Mouse (Mus musculus): ENCODE measurements around the gene Sgip1. TPM values are rescaled to one million over a fixed set of nuclear protein-coding genes. Genes with fewer than 3 reads are reported as not detected.

Gene Sgip1
- 54.8 and 66.1 TPM in 2 replicates for polyA plus RNA-seq (2015; fragmentation: Nextera tagmentation; extraction: Ambion mirVana)

GRCm38 (mm10) chr4:102741287-102741686 is at the start of gene Sgip1:
Gene Sgip1 (plus strand): TSS chr4:102741297.
- 72% methylated on average over 8 of the region's 8 CpGs for WGBS
- no peaks in the 10 kb centered on the region for H3K9me3 ChIP-seq
- no peaks in the 10 kb centered on the region for H3K36me3 ChIP-seq
- no peak within 1 kb of the TSS for H3K4me3 ChIP-seq
- no peak within 1 kb of the TSS for H3K9ac ChIP-seq
- ATAC-seq (ENCODE audit: low read depth): no peak
- no peak within 1 kb of the TSS for H3K4me2 ChIP-seq
- H3K27me3 ChIP-seq: no peaks in the 10 kb centered on the region
- H3K27ac ChIP-seq (replicated peaks): no peak within 1 kb of the TSS
- 0 out of 2 replicates have a peak, but pooled peaks cover 3% of the 10 kb centered on the region for H3K4me1 ChIP-seq (replicated peaks)

DNA sequence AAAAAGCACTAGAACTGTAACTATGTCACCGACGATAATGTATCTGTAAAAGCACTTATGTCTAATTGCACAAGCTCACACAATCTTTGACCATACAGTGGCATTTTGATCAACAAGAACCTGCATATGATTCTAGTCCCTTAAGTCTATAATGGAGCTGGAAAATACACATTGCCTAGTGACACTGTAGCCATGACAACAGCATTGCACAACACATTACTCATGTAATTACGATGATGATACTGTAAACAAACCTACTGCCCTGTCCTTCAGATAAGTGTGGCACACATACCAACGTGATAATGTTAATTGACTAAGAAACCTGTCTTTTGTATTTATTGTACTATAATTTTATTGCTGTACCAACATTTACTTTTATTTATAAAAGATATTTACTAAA is 49.7 kb upstream of the Sgip1 start:
- Histone ChIP-seq H3K9ac (no peak overlapping the region), H3K27ac (replicated peaks) (no peak overlapping the region), H3K4me2 (no peak overlapping the region), H3K27me3 (no peaks in the 10 kb centered on the region), H3K4me1 (replicated peaks) (no peaks in the 10 kb centered on the region), H3K36me3 (no peaks in the 10 kb centered on the region), H3K9me3 (no peaks in the 10 kb centered on the region), H3K4me3 (no peak overlapping the region)
- WGBS: 79% methylated on average over 4 of the region's 4 CpGs
- ATAC-seq (ENCODE audit: low read depth): no peak

DNA sequence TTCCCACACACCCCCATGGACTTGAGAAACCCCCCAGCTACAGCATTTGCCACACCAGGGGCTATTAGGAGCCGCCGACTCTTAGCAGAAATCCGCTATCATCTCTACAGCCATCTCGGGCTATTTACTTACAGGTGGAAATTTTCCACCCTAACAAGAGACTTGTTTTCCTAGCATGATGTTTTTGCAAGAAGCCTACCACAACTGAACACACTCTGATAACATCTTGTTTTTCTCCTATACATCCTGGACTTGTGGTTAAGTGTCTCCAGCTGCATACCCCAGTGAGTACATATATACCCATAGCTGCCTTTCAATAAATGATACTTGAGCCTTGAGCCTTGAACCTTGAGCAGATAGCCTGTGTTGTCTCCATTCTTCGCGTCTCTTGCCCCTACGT is 43.1 kb upstream of the Sgip1 start:
- no peak overlapping the region for H3K4me2 ChIP-seq
- 94% methylated on average over 7 of the region's 7 CpGs for WGBS

GRCm38 (mm10) chr4:102711731-102712130 is 29.4 kb upstream of the Sgip1 start:
- Histone ChIP-seq H3K4me1 (replicated peaks) (no peaks in the 10 kb centered on the region), H3K36me3 (no peaks in the 10 kb centered on the region), H3K4me3 (no peak overlapping the region), H3K27me3 (no peaks in the 10 kb centered on the region), H3K9me3 (no peaks in the 10 kb centered on the region), H3K9ac (no peak overlapping the region), H3K4me2 (no peak overlapping the region), H3K27ac (replicated peaks) (no peak overlapping the region)
- ATAC-seq (ENCODE audit: low read depth): no peak
- 85% methylated on average over 4 of the region's 4 CpGs for WGBS

More for the DNA sequence above, 43.1 kb upstream of the Sgip1 start:
- Histone ChIP-seq H3K4me3 (no peak overlapping the region), H3K27me3 (no peaks in the 10 kb centered on the region), H3K9me3 (no peaks in the 10 kb centered on the region), H3K27ac (replicated peaks) (no peak overlapping the region), H3K9ac (no peak overlapping the region), H3K4me1 (replicated peaks) (no peaks in the 10 kb centered on the region), H3K36me3 (no peaks in the 10 kb centered on the region)
- ATAC-seq (ENCODE audit: low read depth): no peak

- no peaks in the 10 kb centered on the region for H3K36me3 ChIP-seq
- H3K4me1 ChIP-seq (replicated peaks): no peaks in the 10 kb centered on the region
- no peak for ATAC-seq (ENCODE audit: low read depth)
These were observed 25.6 kb upstream of the Sgip1 start for GRCm38 (mm10) chr4:102715532-102715931.

GRCm38 (mm10) chr4:102717123-102717828 is 23.8 kb upstream of the Sgip1 start:
- Histone ChIP-seq H3K9ac (no peak overlapping the region), H3K27me3 (no peaks in the 10 kb centered on the region), H3K4me1 (replicated peaks) (no peaks in the 10 kb centered on the region), H3K36me3 (no peaks in the 10 kb centered on the region), H3K4me2 (no peak overlapping the region), H3K4me3 (no peak overlapping the region), H3K9me3 (no peaks in the 10 kb centered on the region), H3K27ac (replicated peaks) (no peak overlapping the region)
- no peak for ATAC-seq (ENCODE audit: low read depth)
- WGBS: 72% methylated on average over 5 of the region's 5 CpGs

More at GRCm38 (mm10) chr4:102715532-102715931, 25.6 kb upstream of the Sgip1 start:
- no peaks in the 10 kb centered on the region for H3K9me3 ChIP-seq
- no peak overlapping the region for H3K4me2 ChIP-seq
- H3K27me3 ChIP-seq: no peaks in the 10 kb centered on the region
- H3K9ac ChIP-seq: no peak overlapping the region
- no peak overlapping the region for H3K27ac ChIP-seq (replicated peaks)
- no peak overlapping the region for H3K4me3 ChIP-seq

- no peaks in the 10 kb centered on the region for H3K9me3 ChIP-seq
- 8% methylated on average over 1 of the region's 1 CpGs for WGBS
- no peak for ATAC-seq (ENCODE audit: low read depth)
These were observed 21.6 kb upstream of the Sgip1 start for GRCm38 (mm10) chr4:102719535-102719934.

GRCm38 (mm10) chr4:102719951-102720350 is 21.1 kb upstream of the Sgip1 start:
- no peak for ATAC-seq (ENCODE audit: low read depth)
- WGBS: 66% methylated on average over 1 of the region's 1 CpGs
- no peaks in the 10 kb centered on the region for H3K4me1 ChIP-seq (replicated peaks)

More at GRCm38 (mm10) chr4:102719535-102719934, 21.6 kb upstream of the Sgip1 start:
- Histone ChIP-seq H3K36me3 (no peaks in the 10 kb centered on the region), H3K27me3 (no peaks in the 10 kb centered on the region), H3K4me3 (no peak overlapping the region), H3K4me1 (replicated peaks) (no peaks in the 10 kb centered on the region), H3K9ac (no peak overlapping the region), H3K4me2 (no peak overlapping the region), H3K27ac (replicated peaks) (no peak overlapping the region)

GRCm38 (mm10) chr4:102724442-102724841 is 16.7 kb upstream of the Sgip1 start:
- Histone ChIP-seq H3K9me3 (no peaks in the 10 kb centered on the region), H3K27me3 (no peaks in the 10 kb centered on the region), H3K27ac (replicated peaks) (no peak overlapping the region), H3K4me2 (no peak overlapping the region), H3K4me1 (replicated peaks) (no peaks in the 10 kb centered on the region), H3K9ac (no peak overlapping the region), H3K36me3 (no peaks in the 10 kb centered on the region), H3K4me3 (no peak overlapping the region)
- WGBS: 72% methylated on average over 5 of the region's 5 CpGs
- no peak for ATAC-seq (ENCODE audit: low read depth)

More at GRCm38 (mm10) chr4:102719951-102720350, 21.1 kb upstream of the Sgip1 start:
- Histone ChIP-seq H3K4me2 (no peak overlapping the region), H3K27me3 (no peaks in the 10 kb centered on the region), H3K9ac (no peak overlapping the region), H3K36me3 (no peaks in the 10 kb centered on the region), H3K9me3 (no peaks in the 10 kb centered on the region), H3K4me3 (no peak overlapping the region), H3K27ac (replicated peaks) (no peak overlapping the region)

- Histone ChIP-seq H3K36me3 (no peaks in the 10 kb centered on the region), H3K4me1 (replicated peaks) (no peaks in the 10 kb centered on the region), H3K27me3 (no peaks in the 10 kb centered on the region), H3K9ac (no peak overlapping the region), H3K4me3 (no peak overlapping the region), H3K9me3 (no peaks in the 10 kb centered on the region), H3K27ac (replicated peaks) (no peak overlapping the region), H3K4me2 (no peak overlapping the region)
- no peak for ATAC-seq (ENCODE audit: low read depth)
- WGBS: 82% methylated on average over 3 of the region's 3 CpGs
These were observed 10.1 kb upstream of the Sgip1 start for GRCm38 (mm10) chr4:102730976-102731375.

DNA sequence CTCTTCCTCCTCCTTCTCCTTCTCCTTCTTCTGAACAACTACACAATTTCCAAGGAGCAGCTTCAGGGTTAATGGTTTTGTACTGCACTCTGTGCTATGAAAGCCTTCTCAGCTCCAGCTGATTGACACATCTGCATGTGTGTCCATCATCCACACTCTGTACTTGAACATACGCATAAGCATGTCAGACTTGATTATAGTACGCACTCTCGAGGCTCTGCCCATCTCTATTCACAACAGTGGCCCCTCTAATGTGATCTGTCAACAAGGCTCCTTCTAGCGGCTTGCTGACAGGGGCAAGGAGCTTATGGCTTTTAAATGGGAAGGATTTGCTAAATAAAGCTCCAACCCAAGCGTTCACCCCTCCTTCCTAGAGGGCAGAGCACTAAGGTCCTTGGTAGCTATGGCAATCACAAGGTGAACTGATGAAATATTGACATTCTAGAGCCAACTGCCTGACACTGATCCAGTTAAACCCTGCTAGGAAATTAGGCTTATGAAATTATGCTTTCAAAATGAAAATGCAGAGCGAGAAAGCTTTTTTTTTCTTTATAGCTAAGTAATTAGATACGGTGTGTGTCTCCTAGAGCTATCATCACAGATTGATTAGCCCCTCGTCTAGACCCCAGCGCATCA is 7.0 kb upstream of the Sgip1 start:
- no peak for ATAC-seq (ENCODE audit: low read depth)
- no peak overlapping the region for H3K4me2 ChIP-seq
- 71% methylated on average over 9 of the region's 9 CpGs for WGBS

DNA sequence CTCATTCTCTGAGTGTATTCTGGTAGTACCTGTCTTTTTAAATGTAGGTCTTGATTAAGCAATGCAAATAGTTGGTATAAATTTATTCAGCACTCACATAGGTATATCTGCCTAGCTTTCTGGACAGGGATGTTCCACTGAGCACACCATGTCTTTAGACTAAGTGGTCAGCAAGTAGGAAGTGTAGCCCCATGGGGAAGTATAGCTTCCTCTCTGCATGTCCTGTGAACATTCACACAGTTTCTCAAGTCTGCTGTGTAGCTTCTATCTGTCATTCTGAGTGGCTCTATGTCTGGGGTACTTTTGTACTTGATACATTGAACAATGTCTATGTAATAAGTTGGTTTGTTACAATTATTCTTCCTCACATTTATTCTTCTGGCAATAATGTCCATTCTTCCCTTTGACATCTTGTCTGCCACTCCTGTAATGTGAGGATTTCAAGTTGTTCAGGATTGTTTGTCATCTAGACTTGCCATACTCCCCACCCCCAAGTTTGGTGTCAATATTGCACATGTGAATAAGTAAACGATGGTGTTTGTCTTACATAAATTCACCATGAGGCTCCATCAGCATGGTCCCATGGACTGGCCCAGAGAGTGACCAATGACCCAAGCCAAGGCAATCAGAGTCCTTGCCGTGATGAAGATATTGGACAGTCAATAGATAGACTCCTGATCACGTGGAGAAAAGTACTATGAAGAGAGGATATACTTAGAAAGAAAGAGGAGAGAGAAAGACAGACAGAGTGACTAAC is 12.4 kb downstream of the Sgip1 start:
- Histone ChIP-seq H3K36me3 (no peaks in the 10 kb centered on the region), H3K4me2 (no peak overlapping the region), H3K27me3 (no peaks in the 10 kb centered on the region), H3K9ac (no peak overlapping the region), H3K4me1 (replicated peaks) (peaks cover 3% of the 10 kb centered on the region), H3K27ac (replicated peaks) (no peak overlapping the region), H3K9me3 (no peaks in the 10 kb centered on the region), H3K4me3 (no peak overlapping the region)
- WGBS: 85% methylated on average over 3 of the region's 3 CpGs
- ATAC-seq (ENCODE audit: low read depth): no peak

More for the DNA sequence above, 7.0 kb upstream of the Sgip1 start:
- Histone ChIP-seq H3K4me3 (no peak overlapping the region), H3K9me3 (no peaks in the 10 kb centered on the region), H3K9ac (no peak overlapping the region), H3K36me3 (no peaks in the 10 kb centered on the region), H3K27me3 (no peaks in the 10 kb centered on the region), H3K27ac (replicated peaks) (no peak overlapping the region), H3K4me1 (replicated peaks) (no peaks in the 10 kb centered on the region)

Measured in neural tube, embryonic 13.5 days (tissue).